ENCODE assay signal across 32 mouse cellular contexts in the genomic region with DNA sequence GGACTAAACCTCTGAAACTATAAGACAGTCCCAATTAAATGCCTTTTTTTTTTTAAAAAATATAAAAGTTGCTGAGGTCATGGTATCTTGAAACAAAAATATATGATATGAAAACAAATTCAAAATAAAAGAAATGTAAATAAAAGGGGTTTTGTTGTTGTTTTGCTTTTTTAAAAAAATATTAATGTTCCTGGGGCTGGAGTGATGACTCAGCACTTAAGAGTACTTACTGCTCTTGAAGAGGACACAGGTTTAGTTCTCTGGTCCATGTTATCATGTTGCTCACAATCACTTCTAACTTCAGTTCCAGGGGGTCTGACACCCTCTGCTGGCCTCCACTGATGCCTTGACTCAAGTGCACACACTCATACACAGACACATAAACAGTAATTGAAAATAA.
"Had no signal": no experiment of that assay in that cellular context is flagged by ENCODE, and none has a peak within 500 bp of the region (broad histone marks: within the 10 kb centered on the region; RNA-seq: fewer than 3 reads in every experiment).

No protein-coding gene starts in this region.

- H3K27ac ChIP-seq: left cerebral cortex, adult 2 months; limb, embryonic 10.5 days; limb, embryonic 12.5 days; limb, embryonic 13.5 days; limb, embryonic 15.5 days; liver, embryonic 12.5 days; liver, embryonic 13.5 days; liver, embryonic 14.5 days; liver, embryonic 15.5 days; lung, embryonic 15.5 days; macrophage; midbrain, embryonic 10.5 days; midbrain, embryonic 12.5 days; midbrain, embryonic 13.5 days; midbrain, embryonic 15.5 days; neural tube, embryonic 12.5 days had no signal

- H3K9ac ChIP-seq: limb, embryonic 12.5 days; limb, embryonic 13.5 days; limb, embryonic 15.5 days; liver, embryonic 12.5 days; liver, embryonic 13.5 days; liver, embryonic 14.5 days; liver, embryonic 15.5 days; liver, postnatal 0 days; lung, embryonic 14.5 days; lung, embryonic 15.5 days; midbrain, embryonic 12.5 days; midbrain, embryonic 13.5 days; midbrain, embryonic 15.5 days; neural tube, embryonic 12.5 days had no signal

- H3K27me3 ChIP-seq: limb, embryonic 12.5 days; limb, embryonic 13.5 days; limb, embryonic 15.5 days; liver, embryonic 12.5 days; liver, embryonic 13.5 days; liver, embryonic 15.5 days; lung, embryonic 15.5 days; midbrain, embryonic 12.5 days; midbrain, embryonic 13.5 days; midbrain, embryonic 15.5 days; neural tube, embryonic 12.5 days had no signal

- H3K4me1 ChIP-seq: liver, embryonic 12.5 days; liver, embryonic 13.5 days; liver, embryonic 15.5 days; megakaryocyte, embryonic 14.5 days had no signal

- H3K4me2 ChIP-seq: limb, embryonic 12.5 days; limb, embryonic 13.5 days; limb, embryonic 15.5 days; liver, embryonic 11.5 days; liver, embryonic 12.5 days; liver, embryonic 13.5 days; liver, embryonic 15.5 days; lung, embryonic 14.5 days; lung, embryonic 15.5 days; midbrain, embryonic 12.5 days; midbrain, embryonic 13.5 days; midbrain, embryonic 15.5 days; neural tube, embryonic 12.5 days had no signal

- H3K36me3 ChIP-seq: limb, embryonic 10.5 days; limb, embryonic 12.5 days; limb, embryonic 13.5 days; limb, embryonic 15.5 days; liver, embryonic 12.5 days; liver, embryonic 13.5 days; liver, embryonic 15.5 days; lung, embryonic 15.5 days; midbrain, embryonic 10.5 days; midbrain, embryonic 12.5 days; midbrain, embryonic 13.5 days; midbrain, embryonic 15.5 days; neural tube, embryonic 12.5 days had no signal

- ATAC-seq: liver, embryonic 12.5 days; liver, postnatal 0 days; lung, postnatal 0 days; midbrain, embryonic 13.5 days; midbrain, embryonic 15.5 days; midbrain, embryonic 16.5 days had no signal

- DNase-seq: left cerebral cortex, postnatal 4 days; liver; liver, embryonic 13.5 days; liver, postnatal 0 days; lung, adult 18-20 months; lung, adult 2 months; lung, embryonic 14.5 days; lung, postnatal 10 days; lung, postnatal 14 days; lung, postnatal 36 days; lung, postnatal 4 days; midbrain, embryonic 14.5 days had no signal

- H3K4me3 ChIP-seq: left cerebral cortex, adult 2 months; limb, embryonic 10.5 days; limb, embryonic 12.5 days; limb, embryonic 13.5 days; limb, embryonic 15.5 days; liver, embryonic 12.5 days; liver, embryonic 13.5 days; liver, embryonic 15.5 days; lung, embryonic 15.5 days; megakaryocyte, embryonic 14.5 days; midbrain, embryonic 10.5 days; midbrain, embryonic 12.5 days; midbrain, embryonic 13.5 days; midbrain, embryonic 15.5 days; myocyte; neural tube, embryonic 12.5 days had no signal

- H3K9me3 ChIP-seq: limb, embryonic 10.5 days; limb, embryonic 12.5 days; limb, embryonic 13.5 days; limb, embryonic 15.5 days; liver, embryonic 12.5 days; liver, embryonic 13.5 days; liver, embryonic 15.5 days; lung, embryonic 15.5 days; megakaryocyte, embryonic 14.5 days; midbrain, embryonic 10.5 days; midbrain, embryonic 12.5 days; midbrain, embryonic 13.5 days; midbrain, embryonic 15.5 days; neural tube, embryonic 12.5 days had no signal
